Mouse (Mus musculus) C3H10T1/2 (cell line): ENCODE data around the gene Olfr824. TPM values are rescaled to one million over a fixed set of nuclear protein-coding genes. Genes with fewer than 3 reads are reported as not detected.

Experiments
- polyA plus RNA-seq, 2 experiments: library from polyadenylated mRNA; unstranded; fragments of >200 nt; fragmentation: generic; extraction: Trizol; gene quantifications; one replicate each; pipeline ENCODE4 v1.2.1; 2012; ENCODE audit warnings: missing spikeins in 2 of 2

Olfr824 gene
- not detected for polyA plus RNA-seq

GRCm38 (mm10) chr10:130129900-130130299, at the start of gene Olfr824:
Gene Olfr824, minus strand, starts transcription at chr10:130130000.

DNA sequence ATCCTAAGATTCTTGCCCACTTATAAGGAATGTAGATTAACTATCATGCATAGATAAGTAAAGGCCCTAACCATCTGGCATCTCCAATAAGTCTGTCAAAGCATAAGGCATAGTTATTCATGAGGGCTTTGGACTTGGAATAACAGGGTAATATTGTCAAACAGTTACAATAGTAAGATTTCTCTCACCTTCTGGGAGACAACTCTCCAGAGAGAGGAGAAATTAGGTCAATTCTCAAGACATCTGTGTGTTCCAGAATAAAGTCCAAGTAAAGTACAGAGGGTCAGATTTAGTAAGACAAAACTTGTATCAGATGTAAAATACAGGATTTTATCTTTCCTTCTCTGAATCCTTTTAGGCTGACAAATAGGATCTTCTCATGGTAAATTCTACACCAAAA, 36.9 kb upstream of the Olfr824 start, which contains the start of gene Olfr825:
TSS of gene Olfr825 (minus strand) at position 101 of the 400 bp plus-strand sequence.

DNA sequence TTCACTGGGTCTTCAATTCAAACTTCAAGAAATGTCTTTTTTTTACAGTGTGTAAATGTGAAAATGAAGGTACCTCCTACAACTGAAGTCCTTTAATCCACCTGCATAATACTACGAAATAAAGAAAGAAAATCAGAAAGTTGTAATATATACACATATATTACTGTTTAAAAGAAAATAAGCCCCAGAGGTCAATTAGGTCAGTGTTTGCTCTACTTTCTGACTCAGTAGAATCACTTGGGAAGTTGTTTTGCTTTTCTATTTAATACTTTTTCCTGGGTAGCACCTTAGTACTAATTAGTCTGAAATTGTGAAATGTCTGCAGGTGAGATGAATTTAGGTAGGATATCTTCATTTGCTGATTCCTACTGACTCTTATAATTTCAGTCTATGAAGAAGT, 14.5 kb downstream of the Olfr824 start, which contains the start of gene Olfr823:
TSS of gene Olfr823 (minus strand) at position 101 of the 400 bp plus-strand sequence.

Other genes with a start within 250 kb of the Olfr824 start
- gene Olfr815, start 224.1 kb downstream of the Olfr824 start, polyA plus RNA-seq, result not detected
- gene Olfr816, start 214.4 kb downstream of the Olfr824 start, polyA plus RNA-seq, result not detected
- not detected for gene Olfr818, start 180.9 kb downstream of the Olfr824 start, polyA plus RNA-seq
- gene Olfr819, start 162.7 kb downstream of the Olfr824 start, polyA plus RNA-seq, result not detected
- not detected for gene Olfr247, start 153.9 kb downstream of the Olfr824 start, polyA plus RNA-seq
- not detected for gene Gm10310, start 144.9 kb downstream of the Olfr824 start, polyA plus RNA-seq
- gene Olfr820, start 117.4 kb downstream of the Olfr824 start, polyA plus RNA-seq, result not detected
- not detected for gene Olfr821, start 99.7 kb downstream of the Olfr824 start, polyA plus RNA-seq
- not detected for gene Olfr822, start 58.8 kb downstream of the Olfr824 start, polyA plus RNA-seq
- gene Olfr823, start 14.6 kb downstream of the Olfr824 start, polyA plus RNA-seq, result not detected
- gene Olfr825, start 36.8 kb upstream of the Olfr824 start, polyA plus RNA-seq, result not detected
- gene Olfr826, start 54.2 kb upstream of the Olfr824 start, polyA plus RNA-seq, result not detected
- gene Olfr827, start 84.4 kb upstream of the Olfr824 start, polyA plus RNA-seq, result not detected
- gene Neurod4, start 150.2 kb upstream of the Olfr824 start, polyA plus RNA-seq, result not detected
- gene Tespa1, start 192.9 kb upstream of the Olfr824 start, polyA plus RNA-seq, result not detected